Mouse (Mus musculus) ES-Bruce4 (cell line): ENCODE data around the gene Wdr63. TPM values are rescaled to one million over a fixed set of nuclear protein-coding genes. Genes with fewer than 3 reads are reported as not detected.

Source experiments
- H3K27ac ChIP-seq: 2 replicates; pipeline ENCODE4 v1.5.1; 2012; ENCODE audit warnings: low read length, inconsistent platforms; ENCODE audit not compliant: insufficient read depth
- H3K27me3 ChIP-seq: 2 replicates; pipeline ENCODE4 v1.6.1; 2012; ENCODE audit warnings: mild to moderate bottlenecking, low read length, inconsistent platforms; ENCODE audit not compliant: control insufficient read depth, poor library complexity, insufficient read depth, severe bottlenecking
- H3K36me3 ChIP-seq: 2 replicates; pipeline ENCODE4 v1.6.1; 2012; ENCODE audit warnings: inconsistent platforms, mild to moderate bottlenecking, low read length, moderate library complexity; ENCODE audit not compliant: control insufficient read depth, poor library complexity, insufficient read depth, severe bottlenecking
- H3K4me1 ChIP-seq: one replicate; pipeline ENCODE4 v1.8.1; 2011; ENCODE audit warnings: low read length; ENCODE audit not compliant: control insufficient read depth, insufficient read depth
- H3K4me3 ChIP-seq: 2 replicates; pipeline ENCODE4 v1.5.1; 2011; ENCODE audit warnings: low read depth, mild to moderate bottlenecking, low read length
- H3K9ac ChIP-seq: 2 replicates; pipeline ENCODE4 v1.6.1; 2012; ENCODE audit warnings: low read depth, mild to moderate bottlenecking, inconsistent platforms; ENCODE audit not compliant: poor library complexity, severe bottlenecking
- H3K9me3 ChIP-seq: replicated peaks from 2 replicates; pipeline ENCODE4 v1.6.1; 2012; ENCODE audit warnings: mild to moderate bottlenecking, low read length, inconsistent platforms; ENCODE audit not compliant: control insufficient read depth, poor library complexity, insufficient read depth, severe bottlenecking
- CTCF ChIP-seq: IDR thresholded peaks from one replicate; pipeline ENCODE4 v1.8.1; 2011; ENCODE audit warnings: low read depth, low read length
- EP300 ChIP-seq: IDR thresholded peaks from 2 replicates; pipeline ENCODE4 v1.6.1; 2011; ENCODE audit warnings: low read depth, low read length; ENCODE audit not compliant: insufficient read depth
- POLR2A ChIP-seq: IDR thresholded peaks from one replicate; pipeline ENCODE4 v1.8.1; 2011; ENCODE audit warnings: low read length; ENCODE audit not compliant: insufficient read depth
- polyA plus RNA-seq: library from polyadenylated mRNA; stranded (reverse); fragments of >200 nt; gene quantifications from 2 replicates; pipeline ENCODE4 v1.2.4, GENCODE M21; 2011; ENCODE audit warnings: low read depth; ENCODE audit not compliant: missing spikeins, insufficient read depth, insufficient read length

Gene Wdr63
- polyA plus RNA-seq, 1 experiment: not detected

DNA sequence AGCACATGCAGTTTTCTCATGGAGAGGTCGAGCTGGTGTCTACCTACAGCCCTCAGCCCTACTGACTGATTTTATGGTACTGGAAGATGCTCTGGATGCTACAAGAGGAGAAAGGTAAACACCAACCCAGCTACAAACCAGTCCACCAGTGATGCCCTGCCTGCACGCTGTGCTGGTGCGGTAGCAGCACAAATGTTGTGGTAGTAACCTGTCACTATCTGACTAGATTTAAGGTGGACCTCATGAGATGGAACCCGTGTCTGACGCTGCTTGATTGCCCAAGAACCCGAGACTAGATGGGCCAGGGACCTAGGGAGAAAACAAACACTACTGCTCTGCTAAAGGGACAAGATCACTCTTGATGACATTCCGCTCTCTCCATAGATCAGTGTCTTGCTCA is 50.8 kb downstream of the Wdr63 start:
- Histone ChIP-seq H3K4me1 (no peaks in the 10 kb centered on the region), H3K27ac (no peak overlapping the region), H3K27me3 (no peaks in the 10 kb centered on the region), H3K4me3 (no peak overlapping the region), H3K9me3 (no peaks in the 10 kb centered on the region), H3K36me3 (no peaks in the 10 kb centered on the region), H3K9ac (no peak overlapping the region)
- TF ChIP-seq CTCF (no peak), EP300 (no peak), POLR2A (no peak)

DNA sequence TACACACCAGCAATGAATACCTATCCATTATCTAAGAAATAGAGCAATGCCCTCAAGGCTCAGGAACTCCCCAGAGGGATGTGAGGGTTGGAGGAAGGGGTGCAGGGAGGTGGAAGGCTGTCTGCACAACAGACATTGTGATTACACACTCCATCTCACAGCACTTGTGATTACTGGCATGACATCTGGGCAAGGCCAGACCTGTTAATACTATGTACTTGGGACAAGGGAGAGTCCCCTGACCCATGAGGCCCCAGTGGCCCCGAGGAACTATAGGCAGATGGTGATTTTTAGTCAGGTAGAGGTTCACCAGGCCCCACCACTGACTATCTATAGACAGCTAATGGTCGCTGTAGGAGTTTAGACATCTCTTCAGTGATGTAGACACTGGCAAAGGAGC is 54.1 kb downstream of the Wdr63 start:
- Histone ChIP-seq H3K27me3 (no peaks in the 10 kb centered on the region), H3K4me3 (no peak overlapping the region), H3K9me3 (no peaks in the 10 kb centered on the region), H3K27ac (no peak overlapping the region), H3K9ac (no peak overlapping the region), H3K36me3 (no peaks in the 10 kb centered on the region), H3K4me1 (no peaks in the 10 kb centered on the region)
- TF ChIP-seq CTCF (no peak), EP300 (no peak)

DNA sequence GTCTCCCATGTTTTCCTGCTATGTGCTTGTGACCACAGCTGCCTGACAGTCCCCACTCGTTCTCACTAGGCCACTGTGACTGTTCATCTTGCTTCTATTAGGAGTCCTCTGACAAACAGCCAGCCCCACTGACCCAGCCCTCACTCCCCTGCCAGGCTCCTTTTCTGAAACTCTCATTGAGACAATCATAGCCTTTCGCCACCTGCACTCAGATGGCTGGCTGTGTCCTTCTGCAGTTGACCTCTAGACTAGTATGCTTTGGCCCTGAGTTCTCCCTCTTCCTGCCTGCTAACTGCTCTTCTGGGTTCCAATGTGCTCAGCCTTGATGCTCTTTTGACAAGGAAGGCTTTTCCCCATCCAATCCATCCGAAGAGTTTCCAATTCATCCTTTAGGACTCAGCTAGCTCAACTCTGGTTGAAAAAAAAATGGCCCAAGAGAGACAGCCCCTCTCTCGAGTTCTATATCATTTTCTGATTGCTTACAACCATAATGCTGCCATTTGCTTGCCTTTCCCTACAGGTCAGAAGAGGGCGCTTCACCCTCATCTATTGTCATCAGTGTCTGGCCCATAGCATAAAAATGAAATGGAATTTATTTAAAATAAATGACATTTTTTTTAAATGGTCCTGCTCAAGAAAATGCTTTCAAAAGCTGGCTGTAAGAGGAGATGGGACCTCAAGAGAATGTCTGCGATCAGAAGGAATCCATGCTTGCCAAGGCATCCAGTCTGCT is 54.7 kb downstream of the Wdr63 start:
- Histone ChIP-seq H3K9me3 (no peaks in the 10 kb centered on the region), H3K4me3 (no peak overlapping the region), H3K27me3 (no peaks in the 10 kb centered on the region), H3K4me1 (no peaks in the 10 kb centered on the region), H3K9ac (no peak overlapping the region), H3K36me3 (no peaks in the 10 kb centered on the region), H3K27ac (no peak overlapping the region)
- TF ChIP-seq CTCF: no peak
- TF ChIP-seq EP300: no peak
- no peak for TF ChIP-seq POLR2A

DNA sequence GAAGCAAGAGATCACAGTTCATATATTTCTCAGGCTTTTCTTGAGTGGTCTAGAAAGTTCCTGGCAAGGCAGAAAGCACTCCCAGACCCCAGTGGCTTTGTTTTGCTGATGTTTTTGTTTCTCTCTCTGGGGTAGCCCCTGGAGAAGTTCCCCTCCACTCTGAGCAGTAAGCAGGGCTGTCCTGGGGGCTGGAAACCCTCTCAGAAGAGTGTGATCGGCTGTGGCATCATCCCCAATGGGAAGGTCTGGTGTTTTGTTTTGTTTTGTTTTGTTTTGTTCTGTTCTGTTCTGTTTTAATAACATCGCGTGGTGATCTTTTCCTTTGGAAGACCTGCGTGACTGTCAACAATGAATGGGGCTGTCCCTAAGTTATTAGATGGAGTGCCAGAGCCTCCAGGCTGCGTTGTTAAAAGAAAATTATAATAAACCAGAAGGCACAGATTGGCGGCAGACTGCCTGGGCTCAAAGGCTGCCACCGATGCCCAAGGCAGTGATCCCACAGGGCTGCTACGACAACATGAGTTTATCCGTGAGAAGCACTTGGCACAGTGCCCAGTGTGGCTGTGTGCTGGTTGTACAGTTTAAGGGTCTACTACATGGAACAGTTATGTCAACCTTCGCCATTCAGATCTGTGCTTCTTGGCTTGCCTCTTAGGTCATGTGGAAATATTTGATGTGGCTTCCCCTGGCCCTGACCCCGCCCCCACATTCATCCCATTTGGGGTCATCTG is 56.5 kb downstream of the Wdr63 start:
- H3K27ac ChIP-seq: no peak overlapping the region
- no peak overlapping the region for H3K4me3 ChIP-seq
- H3K9ac ChIP-seq: no peak overlapping the region
- no peaks in the 10 kb centered on the region for H3K4me1 ChIP-seq
- no peaks in the 10 kb centered on the region for H3K36me3 ChIP-seq
- H3K27me3 ChIP-seq: no peaks in the 10 kb centered on the region
- no peaks in the 10 kb centered on the region for H3K9me3 ChIP-seq
- TF ChIP-seq POLR2A (no peak), CTCF (no peak), EP300 (no peak)

DNA sequence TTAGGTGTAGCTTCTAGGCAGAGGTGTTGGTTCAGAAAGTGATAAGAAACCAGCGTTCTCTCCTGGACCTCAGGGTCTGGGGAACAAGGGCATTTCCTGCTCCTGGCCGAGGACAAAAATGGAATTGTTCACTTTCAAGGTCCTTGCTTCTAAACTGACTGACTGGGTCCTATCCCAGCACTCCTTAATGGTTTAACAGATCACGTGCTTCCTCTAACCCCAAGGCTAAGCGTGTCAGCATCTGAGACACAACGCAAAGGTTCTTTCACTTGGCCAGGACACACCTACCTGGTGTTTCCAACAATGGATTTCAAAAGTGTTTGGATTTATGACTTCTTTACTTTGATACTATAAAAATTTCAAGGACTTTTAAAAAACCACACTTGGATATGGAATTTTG is 58.0 kb downstream of the Wdr63 start:
- H3K27ac ChIP-seq: no peak overlapping the region
- TF ChIP-seq CTCF: no peak
- no peak for TF ChIP-seq EP300
- no peak for TF ChIP-seq POLR2A
- H3K27me3 ChIP-seq: no peaks in the 10 kb centered on the region
- H3K9me3 ChIP-seq: no peaks in the 10 kb centered on the region
- no peak overlapping the region for H3K4me3 ChIP-seq
- H3K4me1 ChIP-seq: no peaks in the 10 kb centered on the region
- H3K36me3 ChIP-seq: no peaks in the 10 kb centered on the region
- H3K9ac ChIP-seq: no peak overlapping the region

DNA sequence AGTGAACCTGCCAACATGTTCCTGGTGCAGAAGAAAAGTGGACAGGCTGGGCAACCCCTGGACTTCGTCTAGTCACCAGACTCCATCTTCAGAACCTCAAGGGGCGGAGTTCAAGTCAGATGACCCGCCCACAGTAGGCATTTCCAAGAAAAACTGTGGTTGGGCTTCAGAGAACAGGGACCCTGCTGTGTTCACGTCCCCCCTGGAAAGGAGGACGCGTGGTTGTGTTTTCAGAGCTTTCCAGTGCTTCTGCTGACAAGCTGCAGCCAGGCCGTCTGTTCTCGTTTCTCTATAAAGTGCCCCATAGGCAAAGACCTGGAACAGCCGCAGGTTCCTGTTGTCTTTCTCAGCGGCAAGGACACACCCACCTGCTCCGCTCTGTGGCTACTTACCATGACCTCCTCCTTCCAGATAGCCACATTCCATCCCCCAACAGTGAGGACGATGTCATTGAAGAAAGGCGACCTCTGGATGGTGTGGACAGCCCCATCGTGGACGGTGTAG is 60.2 kb downstream of the Wdr63 start:
- Histone ChIP-seq H3K9ac (no peak overlapping the region), H3K36me3 (no peaks in the 10 kb centered on the region), H3K9me3 (no peaks in the 10 kb centered on the region), H3K4me1 (no peaks in the 10 kb centered on the region), H3K27ac (no peak overlapping the region), H3K4me3 (no peak overlapping the region), H3K27me3 (no peaks in the 10 kb centered on the region)
- no peak for TF ChIP-seq POLR2A
